Mouse (Mus musculus): ENCODE measurements at regions not wholly inside any gene's neighbourhood (a gene's known extent, or its start where the extent isn't known, plus 50 kb on each side); places are given as distances from the start of the nearest gene placed in this dataset.
"Not testable (repeated sequence)": the region's sequence is repeated elsewhere in the genome, so short reads cannot be mapped to it uniquely, and the experiment has no call there.

DNA sequence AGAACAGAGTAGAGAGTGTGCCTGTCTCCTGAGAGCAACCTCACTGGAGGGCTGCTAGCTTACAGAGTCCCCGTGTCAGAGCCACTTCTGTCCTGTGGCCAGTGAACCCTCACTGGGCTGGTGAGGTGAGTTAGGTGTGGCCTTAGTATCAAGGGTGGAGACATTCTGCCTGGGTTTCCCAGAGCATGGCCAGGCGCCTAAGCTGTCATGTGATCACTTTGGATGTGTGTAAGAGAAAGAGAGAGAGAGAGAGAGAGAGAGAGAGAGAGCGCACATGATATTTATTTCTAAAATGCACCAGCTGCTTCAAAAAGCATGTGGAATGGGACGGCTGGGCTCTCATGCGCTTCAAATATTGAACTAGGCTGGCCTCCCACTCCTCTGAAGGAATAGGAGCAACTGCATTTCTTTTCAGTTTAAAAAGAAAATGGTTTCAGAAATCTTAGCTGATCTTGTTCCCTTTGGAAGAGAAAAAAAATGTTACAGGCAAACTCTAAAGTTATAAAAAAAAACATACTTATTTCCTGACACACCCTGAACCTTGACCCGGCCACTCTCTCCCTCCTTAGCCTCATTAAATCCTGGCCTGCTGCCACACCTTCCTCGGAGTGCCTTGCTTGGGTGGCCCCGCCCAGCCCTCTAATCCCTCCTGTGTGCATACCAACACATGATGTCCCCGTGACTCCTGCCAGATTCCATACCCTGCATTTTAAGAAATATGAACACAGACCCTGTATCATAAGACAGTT lies 201.1 kb downstream of the Tcp10c start:
- not testable (repeated sequence) for TF ChIP-seq CTCF (IDR thresholded peaks at IDR 0.05; ENCODE audit: insufficient read depth, low read length); POLR2A (IDR thresholded peaks at IDR 0.05; ENCODE audit: borderline replicate concordance, extremely low read depth, low read depth, low read length)

All from lung, adult 2 months (tissue).